Mouse (Mus musculus): Measurements from ENCODE around the gene Prss16.

Prss16 gene

GRCm38 (mm10) chr13:22036149-22036956 is 26.8 kb upstream of the Prss16 start:
- DNase-seq (ENCODE audit: low spot score) = no peak

DNA sequence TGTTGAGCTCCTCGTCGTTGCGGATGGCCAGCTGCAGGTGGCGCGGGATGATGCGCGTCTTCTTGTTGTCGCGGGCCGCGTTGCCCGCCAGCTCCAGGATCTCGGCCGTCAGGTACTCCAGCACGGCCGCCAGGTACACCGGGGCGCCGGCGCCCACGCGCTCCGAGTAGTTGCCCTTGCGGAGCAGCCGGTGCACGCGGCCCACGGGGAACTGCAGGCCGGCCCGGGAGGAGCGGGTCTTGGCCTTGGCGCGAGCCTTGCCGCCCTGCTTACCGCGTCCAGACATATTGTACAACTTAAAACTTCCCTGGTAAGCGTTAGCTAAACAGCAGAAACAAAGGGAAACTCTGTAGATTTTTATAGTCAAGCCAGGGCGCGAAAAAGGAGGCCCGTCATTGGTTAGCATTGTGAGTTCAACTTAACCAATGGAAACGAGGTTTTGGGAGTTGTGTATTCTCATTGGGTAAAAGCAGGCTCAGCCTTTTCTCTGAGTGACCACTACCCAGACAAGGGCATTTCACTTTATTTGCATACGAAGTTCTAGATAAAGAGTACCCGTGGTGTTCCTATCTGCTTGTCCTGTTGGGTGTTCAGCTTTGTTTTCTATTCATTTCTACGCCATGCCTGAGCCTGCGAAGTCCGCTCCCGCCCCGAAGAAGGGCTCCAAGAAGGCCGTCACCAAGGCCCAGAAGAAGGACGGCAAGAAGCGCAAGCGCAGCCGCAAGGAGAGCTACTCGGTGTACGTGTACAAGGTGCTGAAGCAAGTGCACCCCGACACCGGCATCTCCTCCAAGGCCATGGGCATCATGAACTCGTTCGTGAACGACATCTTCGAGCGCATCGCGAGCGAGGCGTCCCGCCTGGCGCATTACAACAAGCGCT is 26.0 kb upstream of the Prss16 start, which contains the start of the genes Hist1h2ah and Hist1h2bk:
Hist1h2ah (minus strand) TSS at position 302 of the 882 bp plus-strand sequence.
Hist1h2bk (plus strand) TSS at position 604 of the 882 bp plus-strand sequence.
- DNase-seq (ENCODE audit: low spot score) = peak; percentile 77

- DNase-seq (ENCODE audit: low spot score) = no peak
Measured at GRCm38 (mm10) chr13:22034443-22035266, 25.1 kb upstream of the Prss16 start.

DNA sequence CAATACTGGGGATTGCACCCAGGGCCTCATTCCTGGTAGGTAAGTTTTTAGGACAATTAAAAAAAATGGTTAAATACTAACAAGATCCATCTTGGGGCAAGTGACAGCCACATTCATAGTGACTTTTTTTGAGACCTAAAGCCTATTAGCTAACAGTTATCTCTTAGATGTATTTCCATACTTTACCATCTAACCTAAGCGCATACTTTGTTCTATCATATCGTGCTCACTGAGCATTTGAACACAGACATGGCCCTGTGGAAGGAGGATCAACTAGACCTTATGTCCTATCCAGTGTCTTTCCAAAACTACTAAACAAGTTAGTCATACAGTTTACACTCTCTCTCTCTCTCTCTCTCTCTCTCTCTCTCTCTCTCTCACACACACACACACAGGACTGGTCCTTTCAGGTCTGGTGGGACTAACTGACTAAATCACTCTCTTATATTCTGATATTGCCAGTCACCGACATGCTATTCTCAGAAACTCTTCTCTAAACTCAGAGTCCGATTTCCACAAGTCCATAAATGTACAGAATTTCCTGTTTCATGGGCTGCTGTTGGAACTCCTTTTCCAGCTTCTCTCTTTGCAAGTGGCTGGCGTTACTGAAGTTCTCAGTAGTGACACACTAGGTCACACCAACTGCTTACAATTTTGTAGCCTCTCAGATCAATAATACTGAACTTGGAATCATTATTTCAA is 24.4 kb upstream of the Prss16 start:
- DNase-seq (ENCODE audit: low spot score) = no peak

DNA sequence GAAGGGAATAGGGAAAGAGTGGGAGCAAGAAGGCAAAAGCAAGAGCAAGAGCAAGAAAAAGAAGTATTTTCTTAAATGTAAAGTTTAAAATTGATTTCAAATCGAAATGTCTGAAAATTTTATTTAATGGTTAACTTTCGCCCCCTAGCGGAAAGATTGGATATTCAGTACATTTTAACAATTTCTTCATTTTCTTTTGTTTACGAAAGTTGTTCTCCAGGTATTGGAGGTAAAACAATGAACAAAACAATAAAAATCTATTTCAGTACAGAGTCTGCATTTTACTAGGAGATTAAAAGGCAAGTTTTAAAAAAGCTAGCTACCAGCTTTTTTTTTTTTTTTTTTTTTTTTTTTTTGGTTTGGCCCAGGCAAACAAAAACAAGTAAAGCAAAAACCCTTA is 21.0 kb upstream of the Prss16 start:
- DNase-seq (ENCODE audit: low spot score) = no peak

- no peak for DNase-seq (ENCODE audit: low spot score)
Measured at GRCm38 (mm10) chr13:22029928-22030327, 20.4 kb upstream of the Prss16 start.

DNA sequence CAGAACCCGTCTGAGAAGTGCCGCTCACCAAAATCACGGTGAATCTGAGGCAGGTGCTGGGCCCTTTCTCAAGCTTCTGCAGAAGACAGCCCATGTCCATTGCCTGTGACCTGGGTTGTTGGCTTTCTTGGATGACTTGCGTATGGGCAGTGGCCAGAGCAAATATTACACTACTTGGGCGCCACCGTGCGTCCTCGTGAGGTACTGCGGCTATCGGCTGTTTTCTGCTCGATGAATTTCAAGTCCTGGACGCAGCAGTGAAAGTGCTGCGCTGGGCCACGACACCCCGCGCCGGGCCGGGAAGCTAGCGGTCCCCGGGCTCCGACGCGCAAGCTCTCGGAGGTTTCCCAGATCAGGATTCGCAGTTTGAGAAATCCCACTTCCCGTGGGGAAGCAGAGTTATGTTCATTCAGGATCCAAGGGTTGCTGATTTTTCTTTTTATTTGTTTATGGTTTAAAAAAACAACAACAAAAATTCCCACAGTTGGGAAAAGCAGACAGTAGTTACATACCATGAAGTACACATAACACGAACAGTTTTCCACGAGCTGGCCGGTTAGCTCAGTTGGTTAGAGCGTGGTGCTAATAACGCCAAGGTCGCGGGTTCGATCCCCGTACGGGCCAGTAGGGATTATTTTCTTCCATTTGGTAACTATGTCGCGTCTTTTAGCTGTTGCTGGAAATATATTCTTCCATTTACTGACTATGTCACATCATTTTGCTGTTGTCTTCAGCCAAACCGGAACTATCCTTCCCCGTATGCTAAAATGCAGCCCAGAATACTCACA is 19.3 kb upstream of the Prss16 start:
- peak; percentile 96 for DNase-seq (ENCODE audit: low spot score)

GRCm38 (mm10) chr13:22026058-22027031 is 16.8 kb upstream of the Prss16 start:
- DNase-seq (ENCODE audit: low spot score) = peak; percentile 91

DNA sequence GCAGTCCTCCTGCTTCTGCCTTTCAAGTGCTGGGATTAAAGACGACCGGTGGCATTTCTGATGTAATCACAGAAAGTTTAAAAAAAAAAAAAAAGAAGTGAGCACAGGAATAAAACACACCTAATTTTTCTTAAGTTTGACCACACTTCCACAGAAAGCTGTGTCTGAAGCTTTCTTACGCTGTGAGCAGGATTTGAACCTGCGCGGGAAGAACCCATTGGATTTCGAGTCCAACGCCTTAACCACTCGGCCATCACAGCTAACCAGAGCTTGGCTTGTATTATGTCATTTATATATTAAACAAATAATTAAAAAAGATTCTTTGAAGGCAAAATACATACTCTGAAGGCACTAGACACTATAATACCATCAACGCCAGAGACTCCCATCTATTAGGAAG is 12.7 kb upstream of the Prss16 start:
- DNase-seq (ENCODE audit: low spot score) = peak; percentile 82

DNA sequence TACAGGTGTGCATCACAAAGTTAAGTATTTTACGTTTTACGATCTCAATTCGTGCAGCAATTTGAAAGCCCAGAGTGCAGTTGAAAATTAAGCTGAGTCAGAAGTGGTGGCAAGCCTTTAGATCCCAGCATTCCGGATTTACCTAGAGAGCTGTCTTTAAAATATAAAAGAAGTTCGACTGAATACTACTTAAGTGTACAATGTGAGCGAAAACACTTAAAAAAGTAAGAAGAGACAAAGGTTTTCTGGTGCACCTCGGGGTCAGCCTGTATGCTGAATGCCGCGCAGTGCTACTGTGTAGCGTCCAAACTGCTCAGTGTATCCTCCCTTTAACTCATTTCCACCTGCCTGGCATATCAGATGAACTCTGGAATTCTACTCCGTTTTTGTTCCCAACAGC is 12.0 kb upstream of the Prss16 start:
- DNase-seq (ENCODE audit: low spot score) = no peak

DNA sequence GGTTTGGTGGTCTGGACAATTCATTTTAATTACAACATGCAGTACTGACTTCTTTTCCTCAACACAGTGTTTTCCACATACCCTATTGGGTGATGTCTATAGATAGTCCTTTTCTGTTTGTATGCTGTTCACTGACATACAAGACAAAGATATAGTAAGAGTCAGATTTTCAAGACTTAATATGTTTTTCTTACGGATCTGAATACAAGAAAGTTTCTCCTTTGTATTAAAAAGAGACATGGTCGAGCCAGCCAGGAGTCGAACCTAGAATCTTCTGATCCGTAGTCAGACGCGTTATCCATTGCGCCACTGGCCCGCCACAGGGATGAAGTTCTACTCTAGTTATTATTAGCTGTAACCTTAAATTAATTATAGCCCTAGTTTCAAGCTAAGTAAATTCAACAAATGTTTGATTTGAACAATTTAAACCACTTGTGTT is 11.4 kb upstream of the Prss16 start:
- peak; percentile 71 for DNase-seq (ENCODE audit: low spot score)

- DNase-seq (ENCODE audit: low spot score) = peak; percentile 47
Measured at GRCm38 (mm10) chr13:22019934-22020835, 10.6 kb upstream of the Prss16 start.

DNA sequence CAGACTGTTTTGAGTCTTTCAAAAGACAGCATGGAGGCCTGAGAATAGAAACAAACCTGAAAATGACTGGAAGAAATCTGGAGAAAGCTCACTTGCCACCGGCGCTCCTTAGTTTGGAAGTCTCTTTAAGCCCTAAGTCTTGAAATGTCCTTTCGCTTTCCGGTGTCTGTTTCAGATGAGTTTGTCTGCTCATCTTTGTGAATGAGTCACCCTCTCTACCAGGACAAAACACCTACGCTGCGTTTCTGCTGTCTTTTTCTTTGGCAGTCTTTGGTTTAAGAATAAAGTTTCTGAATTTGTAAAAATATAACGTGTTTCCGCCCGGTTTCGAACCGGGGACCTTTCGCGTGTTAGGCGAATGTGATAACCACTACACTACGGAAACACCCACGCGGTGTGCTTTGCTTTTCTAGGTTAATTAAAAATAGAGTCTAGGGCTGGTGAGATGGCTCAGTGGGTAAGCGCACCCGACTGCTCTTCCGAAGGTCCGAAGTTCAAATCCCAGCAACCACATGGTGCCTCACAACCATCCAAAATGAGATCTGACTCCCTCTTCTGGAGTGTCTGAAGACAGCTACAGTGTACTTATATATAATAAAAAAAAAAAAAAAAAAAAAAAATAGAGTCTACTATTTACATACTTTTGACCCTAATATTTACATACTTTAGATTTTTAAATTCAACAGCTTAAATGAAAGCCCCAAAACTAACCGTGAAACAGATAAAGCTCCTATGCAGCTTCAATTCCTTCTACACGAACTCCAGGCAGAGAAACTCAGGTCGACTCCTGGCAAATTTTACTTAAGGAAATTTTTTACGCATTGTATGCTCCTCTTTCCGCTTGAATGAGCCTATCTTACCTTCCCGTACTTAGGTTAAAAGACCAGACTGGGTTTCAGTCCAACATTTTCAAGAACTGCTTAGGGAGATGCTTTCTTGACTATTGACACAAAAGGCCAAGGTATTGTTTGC is 6.2 kb upstream of the Prss16 start:
- DNase-seq (ENCODE audit: low spot score) = peak; percentile 74

DNA sequence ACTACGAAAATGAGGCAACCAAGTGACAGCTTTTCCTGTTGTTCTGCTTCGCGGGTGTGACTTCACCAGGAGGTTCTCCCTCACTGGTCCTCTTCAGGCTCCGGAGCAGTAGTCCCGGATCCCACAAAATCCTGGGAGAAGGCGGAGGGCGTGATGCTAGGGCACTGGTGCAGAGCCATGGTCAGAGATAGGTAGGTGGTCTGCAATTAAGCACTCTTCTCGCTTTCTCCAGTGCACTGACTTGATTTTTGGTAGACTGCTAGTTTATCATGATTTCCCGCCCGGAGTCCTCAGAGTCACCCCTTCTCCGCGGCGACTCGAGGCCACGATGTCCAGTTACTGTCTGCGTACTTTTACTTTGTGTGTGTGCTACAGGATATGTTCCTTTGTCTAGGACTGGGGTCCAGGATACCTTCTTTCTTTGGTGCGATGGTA is 4.9 kb upstream of the Prss16 start:
- DNase-seq (ENCODE audit: low spot score) = no peak

DNA sequence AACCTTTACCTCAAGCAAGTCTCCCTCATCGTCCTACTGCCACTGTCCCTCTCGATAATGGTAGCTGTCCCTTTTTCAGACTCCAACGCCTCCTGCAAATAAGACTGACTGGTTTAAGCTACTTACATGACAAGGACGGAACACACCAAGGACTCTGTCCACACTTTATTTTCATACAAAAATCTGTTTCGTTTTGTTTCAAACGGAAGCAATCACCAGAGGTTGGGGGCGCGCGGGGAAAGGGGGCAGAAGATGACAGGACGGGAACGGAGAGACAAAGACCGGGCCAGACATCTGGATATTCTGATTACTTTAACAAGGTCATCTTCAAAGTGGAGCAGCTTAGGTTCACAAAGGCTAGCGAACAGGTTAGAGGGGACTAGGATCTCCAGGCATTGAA is 4.2 kb upstream of the Prss16 start:
- no peak for DNase-seq (ENCODE audit: low spot score)

GRCm38 (mm10) chr13:22008707-22009106 is 835 bp downstream of the Prss16 start:
- DNase-seq (ENCODE audit: low spot score) = no peak

DNA sequence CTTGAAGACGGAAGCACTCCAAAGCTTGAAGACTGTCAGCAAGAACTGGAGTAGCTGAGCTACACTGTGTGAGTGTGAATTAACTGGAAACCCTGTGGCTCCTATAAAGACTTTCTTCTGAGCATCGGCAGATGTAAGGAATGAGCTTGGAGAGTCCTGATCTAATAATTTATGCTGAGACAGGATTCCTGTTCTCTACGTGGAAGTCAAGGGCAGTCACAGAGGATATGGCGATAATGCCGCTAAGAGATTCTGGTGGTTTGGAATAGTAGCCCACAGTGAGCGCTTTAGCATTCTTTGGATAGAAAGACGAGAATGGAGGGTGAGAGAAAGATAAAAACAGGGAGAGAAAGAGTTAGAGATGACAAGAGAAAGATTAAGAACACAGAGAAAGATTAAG is 1.7 kb downstream of the Prss16 start:
- DNase-seq (ENCODE audit: low spot score) = no peak

Data from testis, postnatal 10 days (tissue).